Mouse (Mus musculus) CD4-positive naive resting alpha-beta T cell, adult 57 days (primary cell): ENCODE results near the gene Gm21973. TPM values are rescaled to one million over a fixed set of nuclear protein-coding genes. Genes with fewer than 3 reads are reported as not detected.

Experiments
- total RNA-seq: library from RNA; stranded (reverse); gene quantifications from one replicate; pipeline ENCODE4 v1.2.4, GENCODE M21; 2023

The Gm21973 gene
- not detected for total RNA-seq

GRCm38 (mm10) chr15:10325080-10325479, at the start of gene Gm21973:
TSS of gene Gm21973 (plus strand) at chr15:10325380.

GRCm38 (mm10) chr15:10358039-10358948, 33.1 kb downstream of the Gm21973 start, which contains the start of gene Agxt2:
TSS of gene Agxt2 (plus strand) at chr15:10358532.

Other genes starting within 250 kb of the Gm21973 start
- gene Prlr, start 148.1 kb upstream of the Gm21973 start, total RNA-seq: 0.92 TPM
- not detected for gene Agxt2, start 33.2 kb downstream of the Gm21973 start, total RNA-seq
- 39.6 TPM for gene Dnajc21, start 145.1 kb downstream of the Gm21973 start, total RNA-seq
- 44.1 TPM for gene Brix1, start 160.6 kb downstream of the Gm21973 start, total RNA-seq
- gene Rad1, start 160.6 kb downstream of the Gm21973 start, total RNA-seq: 33.1 TPM
- gene Ttc23l, start 233.3 kb downstream of the Gm21973 start, total RNA-seq: not detected